Mouse (Mus musculus) retina, adult 2 months (tissue): Measurements from ENCODE around the gene Ptpn13.

Source experiments
- DNase-seq: peaks from one replicate; pipeline ENCODE4 v3.0.0-alpha.2; 2012; ENCODE audit warnings: low read depth, low spot score

Ptpn13 gene

DNA sequence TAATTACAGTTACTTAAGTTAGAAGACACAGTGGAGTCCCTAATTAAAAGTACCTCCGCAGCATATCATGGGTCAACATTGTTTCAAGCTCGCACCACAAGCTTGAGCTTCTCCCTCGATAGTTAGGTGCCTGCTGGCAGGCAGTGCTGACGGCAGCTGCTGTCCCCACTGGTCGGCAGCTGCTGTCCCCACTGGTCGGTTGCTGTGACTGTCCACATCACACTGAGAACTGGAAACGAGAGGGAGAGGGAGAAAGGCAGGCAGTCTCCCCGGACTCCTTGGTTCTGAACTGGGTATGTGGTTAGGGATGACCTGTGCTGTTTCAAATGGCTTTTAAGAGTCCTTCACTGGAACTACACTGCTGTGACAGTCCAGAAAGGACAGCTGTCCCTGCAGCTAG is 33.4 kb downstream of the Ptpn13 start:
- no peak for DNase-seq

DNA sequence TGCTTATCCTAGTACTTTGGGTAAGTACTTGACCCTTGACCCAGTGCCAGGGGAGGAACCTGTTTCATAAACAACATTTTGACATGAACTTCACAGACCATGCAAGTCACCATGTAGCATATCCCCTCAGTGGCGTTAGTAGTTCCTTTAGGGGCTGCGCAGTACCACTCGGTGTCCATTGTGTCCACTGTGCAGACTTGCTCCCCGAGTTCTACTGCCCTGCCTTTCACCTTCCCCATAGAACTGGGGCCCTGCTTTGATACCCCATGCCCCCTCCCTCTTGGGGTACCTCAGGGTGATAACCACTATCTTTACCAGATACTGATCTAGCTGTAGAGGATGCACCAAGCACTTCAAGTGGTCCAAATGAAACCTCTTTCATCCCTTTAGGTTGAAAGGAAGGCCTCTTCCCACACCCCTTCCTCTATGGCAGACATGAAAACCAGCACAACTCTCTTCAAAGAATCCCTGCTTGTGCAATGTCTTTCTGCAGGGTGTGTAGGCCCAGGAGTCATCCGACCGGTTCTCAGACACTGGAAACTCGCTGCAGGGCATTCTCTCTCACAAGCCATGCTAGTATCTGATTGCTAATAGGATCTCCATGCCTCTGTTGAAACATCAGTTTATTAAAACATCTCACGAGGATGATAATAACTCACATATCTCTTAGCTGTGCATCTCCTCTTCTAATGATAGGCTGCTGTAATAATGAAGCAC is 34.1 kb downstream of the Ptpn13 start:
- DNase-seq: no peak

GRCm38 (mm10) chr5:103460903-103461302 is 35.9 kb downstream of the Ptpn13 start:
- DNase-seq: no peak

DNA sequence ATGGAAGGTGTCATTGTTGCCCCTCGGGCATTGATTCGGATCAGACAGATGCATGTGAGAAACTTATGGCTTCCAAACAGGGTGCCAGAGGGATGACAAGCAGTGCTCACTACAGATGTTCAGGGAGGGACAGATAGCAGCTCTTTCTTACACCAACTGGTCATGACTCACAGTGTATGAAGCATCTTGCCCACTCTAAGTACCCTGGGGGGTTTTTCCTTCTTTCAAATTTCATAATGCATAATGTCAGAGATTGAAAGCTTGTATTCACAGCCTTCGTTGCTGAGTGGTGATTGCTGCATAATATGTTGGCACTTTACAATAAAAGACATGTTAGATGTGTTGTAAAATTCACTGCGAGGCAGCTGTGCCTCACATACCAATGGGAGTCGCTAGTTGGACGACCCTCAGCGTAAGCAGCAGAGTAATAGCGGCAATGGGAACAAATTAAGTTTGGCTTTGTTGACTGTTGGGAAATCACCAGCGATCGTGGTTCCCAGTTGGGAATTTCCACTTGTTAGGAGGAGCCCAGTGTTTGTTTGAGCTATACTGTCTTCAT is 38.7 kb downstream of the Ptpn13 start:
- no peak for DNase-seq

DNA sequence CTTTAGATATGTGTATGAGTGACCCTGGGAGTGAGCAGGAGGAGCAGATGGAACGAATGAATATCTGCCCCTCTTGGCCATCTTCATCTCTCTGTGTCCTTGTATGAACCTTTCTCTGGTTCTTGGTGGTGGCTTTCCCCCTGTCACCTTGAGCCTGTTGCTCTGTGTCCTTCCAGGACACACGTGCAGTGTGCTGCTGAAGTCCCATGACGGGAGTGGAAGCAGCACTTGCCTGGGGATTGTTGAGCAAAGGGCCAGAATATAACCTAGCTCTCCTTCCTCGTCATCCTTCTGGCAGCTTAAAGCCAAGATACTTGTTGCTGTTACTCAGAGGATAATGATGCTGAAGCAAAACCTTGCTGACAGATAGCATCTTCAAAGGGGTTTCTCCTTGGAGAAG is 39.3 kb downstream of the Ptpn13 start:
- no peak for DNase-seq

- DNase-seq: no peak
These were observed 39.8 kb downstream of the Ptpn13 start for GRCm38 (mm10) chr5:103464771-103465170.

DNA sequence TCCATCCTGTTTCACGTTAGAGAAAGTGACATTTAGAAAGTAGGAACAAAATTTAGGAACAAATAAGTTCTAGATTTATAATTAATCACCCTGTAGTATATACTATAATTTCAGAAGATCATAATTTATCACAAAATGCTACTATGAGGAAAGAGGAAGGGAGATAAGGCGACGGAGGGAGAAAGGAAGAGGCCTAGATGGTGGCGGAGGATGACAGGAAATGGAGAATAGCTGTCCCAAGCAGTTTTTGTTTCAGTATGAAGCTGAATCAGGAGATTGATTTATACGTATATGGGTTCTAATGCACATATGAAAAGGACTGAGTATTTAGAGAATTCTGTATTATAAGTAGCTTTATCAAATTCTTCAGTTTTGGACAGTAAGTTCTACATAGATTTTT is 47.7 kb downstream of the Ptpn13 start:
- DNase-seq: no peak

- no peak for DNase-seq
These were observed 48.6 kb downstream of the Ptpn13 start for GRCm38 (mm10) chr5:103473467-103474096.

DNA sequence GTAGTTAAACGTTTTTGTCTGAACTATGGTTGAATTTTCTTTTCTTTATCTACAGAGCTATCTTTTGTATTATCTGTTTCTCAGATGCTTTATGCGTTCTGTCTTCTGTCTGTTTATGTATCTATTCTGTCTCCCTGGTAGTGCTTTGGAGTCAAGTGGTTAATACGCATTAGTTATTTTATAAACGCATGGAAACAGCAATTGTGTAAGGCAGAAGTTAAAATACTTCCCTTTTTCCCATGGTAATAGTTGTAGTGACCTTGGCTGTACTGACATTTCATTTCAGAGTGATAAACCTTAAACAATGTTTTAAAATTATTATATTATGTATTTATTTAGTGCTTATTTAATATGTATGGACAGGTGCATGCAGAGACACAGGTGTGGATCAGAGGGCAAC is 49.3 kb downstream of the Ptpn13 start:
- DNase-seq: no peak

DNA sequence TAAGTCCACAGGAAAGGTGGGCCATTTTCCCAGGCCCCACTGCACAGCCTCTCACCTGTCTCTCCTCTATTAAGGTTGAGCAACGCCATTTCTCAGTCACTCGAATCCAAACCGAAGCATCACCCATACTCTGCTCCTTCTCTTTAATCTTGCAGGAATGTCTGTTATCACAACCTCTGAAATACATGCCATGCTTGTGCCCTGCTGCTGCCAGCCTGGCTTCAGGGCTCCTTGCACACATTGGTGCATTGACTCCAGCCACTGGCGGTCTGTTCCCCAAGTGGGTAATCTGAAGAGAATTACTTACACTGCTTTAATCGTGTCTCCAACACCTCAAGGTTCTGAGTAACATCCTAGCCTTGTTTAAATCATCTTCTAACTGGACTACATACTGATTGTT is 50.5 kb downstream of the Ptpn13 start:
- no peak for DNase-seq

DNA sequence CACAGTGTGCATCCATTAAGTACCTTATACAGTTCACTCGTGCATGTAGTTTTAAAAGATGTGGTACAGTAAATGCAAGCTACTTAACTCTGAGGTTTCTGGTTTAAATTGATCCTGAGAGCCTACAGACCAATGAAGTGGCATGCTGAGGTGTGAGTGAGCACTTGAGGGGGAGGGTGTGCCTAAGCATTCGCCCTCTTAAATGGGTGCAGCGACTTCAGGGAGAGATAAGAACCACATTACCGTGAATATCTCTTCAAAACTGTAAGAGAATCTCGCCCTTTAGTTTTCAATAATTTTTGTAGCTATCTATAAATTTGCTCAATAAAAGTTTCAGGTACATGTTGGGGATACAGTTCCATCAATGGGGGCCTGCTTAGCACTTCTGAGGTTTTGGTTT is 54.5 kb downstream of the Ptpn13 start:
- no peak for DNase-seq

GRCm38 (mm10) chr5:103481222-103481621 is 56.2 kb downstream of the Ptpn13 start:
- DNase-seq: no peak

GRCm38 (mm10) chr5:103487001-103487400 is 62.0 kb downstream of the Ptpn13 start:
- DNase-seq: no peak

DNA sequence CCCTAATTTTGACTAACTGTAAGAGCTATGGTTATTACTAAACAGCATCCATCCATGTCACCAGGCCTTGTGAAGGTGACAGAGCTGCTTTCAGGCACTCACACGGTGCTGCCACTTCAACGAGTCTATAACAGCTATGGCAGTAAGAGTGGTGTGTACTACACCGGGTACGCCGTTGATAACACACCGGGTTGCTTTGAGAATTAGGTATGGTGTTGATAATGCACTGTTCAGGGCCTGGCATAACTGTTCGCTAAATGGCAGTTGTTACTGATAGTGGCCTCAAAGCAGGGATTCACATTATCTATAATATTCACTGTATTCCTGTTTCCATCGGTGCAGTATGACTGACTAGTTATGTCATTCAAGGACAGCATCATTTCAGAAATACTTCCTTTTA is 66.0 kb downstream of the Ptpn13 start:
- no peak for DNase-seq

GRCm38 (mm10) chr5:103491788-103492187 is 66.8 kb downstream of the Ptpn13 start:
- DNase-seq: no peak

DNA sequence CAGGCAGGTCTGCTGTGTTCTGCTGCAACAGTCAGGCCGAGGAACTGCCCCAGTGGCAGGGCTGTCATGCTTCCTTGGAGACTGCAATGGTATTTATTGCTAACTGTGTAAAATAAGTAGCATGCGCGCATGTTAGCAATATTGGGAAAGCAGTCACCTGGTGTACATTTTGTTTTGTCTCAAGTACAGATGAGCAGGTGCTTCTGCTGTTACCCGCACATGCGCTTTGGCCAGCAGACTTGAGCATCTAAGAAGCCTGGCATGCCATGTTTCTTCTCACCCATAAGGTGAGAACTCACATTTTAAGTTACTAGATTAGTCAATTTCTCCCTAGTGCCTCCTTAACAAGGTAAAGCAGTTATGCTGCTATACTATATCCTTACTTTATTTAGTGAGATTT is 72.1 kb downstream of the Ptpn13 start:
- no peak for DNase-seq

DNA sequence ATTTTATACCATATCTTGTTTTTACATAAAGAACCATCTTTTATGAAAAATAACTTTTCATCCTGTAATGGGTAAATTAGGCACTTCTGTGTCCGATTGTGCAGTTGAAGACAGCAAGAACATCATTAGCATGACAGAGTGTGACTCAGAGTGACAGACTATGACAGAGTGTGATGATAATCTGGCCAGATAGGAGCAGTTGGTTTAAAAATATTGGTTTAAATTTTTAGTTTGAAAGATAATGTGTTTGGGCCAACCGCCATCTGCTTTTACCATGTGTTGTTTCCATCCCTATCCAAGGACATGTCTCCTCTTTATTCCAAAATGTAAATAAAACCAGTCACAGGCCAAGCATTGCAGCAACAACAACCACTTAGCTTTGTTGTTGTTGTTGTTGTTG is 72.5 kb downstream of the Ptpn13 start:
- DNase-seq: no peak

DNA sequence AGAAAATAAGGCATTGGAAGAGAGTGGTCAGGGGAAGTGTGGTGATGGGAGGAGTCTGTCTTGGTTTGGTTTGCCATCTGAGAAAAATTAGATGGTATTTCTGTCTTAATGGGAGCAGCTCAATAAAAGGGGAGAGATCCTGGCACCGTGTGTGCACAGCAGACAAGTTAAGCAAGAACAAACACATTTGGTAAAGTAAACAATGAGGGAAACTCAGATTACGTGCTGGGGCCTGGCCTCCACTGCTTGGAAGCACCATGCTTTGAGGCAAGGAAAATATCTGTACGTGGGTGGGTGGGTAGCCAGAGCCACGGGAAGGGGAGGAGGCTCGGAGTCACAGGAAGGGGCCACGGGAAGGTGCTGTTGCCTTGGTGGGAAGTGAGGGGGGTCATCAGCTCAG is 74.3 kb downstream of the Ptpn13 start:
- no peak for DNase-seq

GRCm38 (mm10) chr5:103501076-103501475 is 76.1 kb downstream of the Ptpn13 start:
- DNase-seq: no peak

GRCm38 (mm10) chr5:103501839-103502238 is 76.8 kb downstream of the Ptpn13 start:
- no peak for DNase-seq

DNA sequence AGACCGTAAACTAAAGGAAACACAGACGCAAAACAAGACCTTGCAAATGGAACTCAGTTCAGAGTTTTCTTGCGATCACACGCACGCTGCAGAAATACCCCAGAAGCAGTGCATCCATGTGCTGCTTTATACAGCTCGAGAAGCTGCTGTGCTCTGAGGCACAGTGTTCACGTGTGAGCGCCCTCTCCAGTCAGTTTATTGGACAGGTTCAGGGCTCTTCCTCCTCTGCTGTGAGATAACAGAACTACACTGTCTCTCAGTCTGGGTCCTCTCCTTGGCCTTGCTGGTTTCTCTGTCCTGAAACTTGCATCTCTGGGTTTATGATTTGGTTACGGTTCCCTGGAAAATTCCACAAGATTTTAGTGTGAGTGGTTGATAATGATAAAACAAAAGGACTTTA is 88.2 kb downstream of the Ptpn13 start:
- no peak for DNase-seq

GRCm38 (mm10) chr5:103514441-103514840 is 89.4 kb downstream of the Ptpn13 start:
- DNase-seq: no peak

GRCm38 (mm10) chr5:103515876-103516275 is 90.9 kb downstream of the Ptpn13 start:
- no peak for DNase-seq
